Mouse (Mus musculus): ENCODE measurements around the gene Mpdu1. TPM values are rescaled to one million over a fixed set of nuclear protein-coding genes. Genes with fewer than 3 reads are reported as not detected.
"Not testable (repeated sequence)": the region's sequence is repeated elsewhere in the genome, so short reads cannot be mapped to it uniquely, and the experiment has no call there.

Mpdu1 gene
- 85.1 and 86.2 TPM in 2 replicates for polyA plus RNA-seq (2016; fragmentation: Nextera tagmentation; extraction: Ambion mirVana)

DNA sequence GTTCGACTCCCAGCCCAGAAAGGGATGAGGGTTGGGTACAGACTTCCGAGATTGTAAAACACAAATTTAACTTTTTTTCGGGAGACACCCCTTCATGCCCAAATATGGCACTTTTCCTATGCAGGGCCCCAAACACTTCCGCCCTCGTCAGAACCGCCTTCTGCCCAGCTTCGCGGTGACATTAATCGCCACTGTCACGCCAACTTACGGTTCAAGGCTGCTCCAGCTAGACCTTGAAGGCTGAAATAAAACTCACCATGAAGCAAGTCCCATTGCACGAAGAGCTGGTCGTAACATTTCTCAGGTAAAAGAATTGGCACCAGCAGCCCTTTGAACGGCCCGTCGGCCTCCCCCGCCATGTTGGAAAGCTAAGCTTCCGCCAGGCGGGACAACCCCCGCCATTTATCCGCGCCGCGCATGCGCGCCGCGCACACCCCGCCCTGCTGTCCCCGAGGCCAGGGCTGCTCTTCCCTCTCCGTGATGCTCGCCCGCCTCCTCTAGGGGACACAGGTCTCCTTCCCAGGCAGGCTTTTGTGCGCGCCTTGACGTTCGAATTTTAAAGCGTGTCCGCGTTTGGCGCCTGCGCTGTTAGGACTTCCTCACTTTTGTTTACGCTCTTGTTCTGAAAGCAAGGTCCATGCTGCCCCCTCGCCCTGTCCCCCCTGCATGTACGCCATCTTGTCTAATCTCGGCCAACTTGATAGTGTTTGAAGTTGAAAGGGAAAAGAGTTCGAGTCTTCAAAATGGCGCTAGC lies at the start of gene Mpdu1:
Gene Mpdu1 (minus strand): TSS at position 430 of the 754 bp plus-strand sequence.
- peaks cover 71% of the 10 kb centered on the region for H3K36me3 ChIP-seq
- peak within 1 kb of the TSS; percentile 96 for H3K27ac ChIP-seq (replicated peaks)
- peak; percentile 97 for DNase-seq (ENCODE audit: low spot score)
- H3K9me3 ChIP-seq (replicated peaks) = no peaks in the 10 kb centered on the region
- no peaks in the 10 kb centered on the region for H3K27me3 ChIP-seq (ENCODE audit: low read depth, poor library complexity, severe bottlenecking)
- WGBS = under 1% methylated on average over 48 of the region's 48 CpGs
- peaks cover 25% of the 10 kb centered on the region for H3K4me1 ChIP-seq
- H3K4me3 ChIP-seq = peak within 1 kb of the TSS; percentile 66

DNA sequence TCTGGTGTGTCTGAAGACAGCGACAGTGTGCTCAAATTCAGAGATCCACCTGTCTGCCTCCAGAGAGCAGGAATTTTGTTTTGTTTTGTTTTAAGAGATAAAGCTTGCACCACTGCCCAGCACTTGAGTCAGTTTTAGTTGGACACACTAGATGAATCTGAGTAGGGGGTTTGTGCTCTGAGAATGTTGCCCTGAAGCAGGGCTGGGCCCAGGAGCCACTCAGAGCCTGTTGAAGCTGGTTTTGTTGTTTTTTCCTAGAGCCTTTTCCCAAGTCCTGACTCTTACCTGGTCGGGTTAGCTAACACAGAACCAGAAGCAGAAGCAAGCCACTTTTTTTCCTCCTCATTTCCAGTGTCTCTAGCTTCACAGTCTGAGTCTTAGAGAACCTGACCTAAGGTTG lies 48.6 kb upstream of the Mpdu1 start:
- H3K27me3 ChIP-seq (ENCODE audit: low read depth, poor library complexity, severe bottlenecking) = no peaks in the 10 kb centered on the region
- peaks cover 21% of the 10 kb centered on the region for H3K4me1 ChIP-seq
- no peaks in the 10 kb centered on the region for H3K36me3 ChIP-seq
- WGBS = 80% methylated on average over 2 of the region's 2 CpGs
- DNase-seq (ENCODE audit: low spot score) = no peak
- no peaks in the 10 kb centered on the region for H3K9me3 ChIP-seq (replicated peaks)
- no peak overlapping the region for H3K4me3 ChIP-seq
- no peak overlapping the region for H3K27ac ChIP-seq (replicated peaks)

DNA sequence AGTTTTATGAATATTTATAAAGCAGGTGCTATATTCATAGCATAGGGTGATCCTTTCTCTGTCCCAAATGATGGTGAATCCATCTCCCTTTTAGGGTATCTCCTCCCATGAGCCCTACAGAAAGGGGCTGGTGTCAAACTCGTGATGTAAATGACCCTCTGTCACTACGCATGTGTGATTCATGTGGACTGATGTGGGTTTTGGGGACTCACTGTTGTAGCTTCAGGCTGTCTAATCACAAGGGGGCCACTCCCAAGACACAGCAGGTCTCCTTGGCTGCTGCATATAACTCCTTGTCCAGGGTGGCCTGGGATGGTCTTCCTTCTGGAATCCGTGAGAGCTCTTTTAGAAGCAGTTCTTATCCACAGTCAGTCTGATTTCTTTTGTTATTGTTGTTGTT lies 48.0 kb upstream of the Mpdu1 start:
- Histone ChIP-seq H3K36me3 (no peaks in the 10 kb centered on the region), H3K27ac (replicated peaks) (no peak overlapping the region), H3K27me3 (ENCODE audit: low read depth, poor library complexity, severe bottlenecking) (no peaks in the 10 kb centered on the region), H3K4me3 (no peak overlapping the region), H3K4me1 (peaks cover 15% of the 10 kb centered on the region), H3K9me3 (replicated peaks) (no peaks in the 10 kb centered on the region)
- no peak for DNase-seq (ENCODE audit: low spot score)
- WGBS = 80% methylated on average over 3 of the region's 3 CpGs

DNA sequence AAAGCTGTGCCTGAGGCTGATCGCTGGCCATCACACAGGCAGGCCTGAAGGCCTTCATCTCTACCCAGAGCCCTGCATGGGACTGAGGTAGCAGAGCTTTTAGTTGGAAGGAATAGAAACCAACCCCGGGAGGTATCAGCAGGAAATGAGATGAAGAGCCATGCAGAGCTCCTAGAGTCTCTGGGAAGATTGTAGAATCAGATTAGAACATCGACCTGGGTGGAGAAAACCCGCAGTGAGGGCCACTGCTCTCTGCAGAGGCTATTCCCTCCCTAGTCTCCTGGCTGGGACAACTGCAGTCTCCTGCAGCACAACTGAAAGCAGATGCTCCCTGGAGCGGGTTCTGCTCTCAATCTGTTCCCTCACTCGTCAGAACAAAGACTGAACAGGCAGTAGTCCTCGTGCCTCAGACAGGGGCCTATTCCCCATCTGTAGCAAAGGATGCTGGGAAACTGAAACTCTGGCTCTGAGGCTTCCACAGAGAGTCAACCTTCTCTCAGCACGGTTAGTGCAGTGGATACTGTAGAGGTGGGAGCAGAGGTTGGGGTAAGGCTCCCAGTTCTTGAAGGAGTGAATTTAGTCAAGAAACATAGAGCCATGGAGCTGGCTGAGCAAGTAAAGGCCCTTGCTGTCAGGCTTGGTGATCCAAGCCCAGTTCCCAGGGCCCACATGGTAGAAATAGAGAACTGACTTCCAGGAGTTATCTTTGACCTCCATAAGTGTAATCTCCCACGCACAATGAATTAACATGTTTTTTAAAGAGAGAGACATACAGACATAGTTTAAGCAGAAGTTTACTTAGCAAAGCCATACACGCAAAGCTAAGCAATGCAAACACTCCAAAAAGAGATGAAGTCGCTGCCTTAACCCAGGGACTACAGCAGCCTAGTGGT lies 47.4 kb upstream of the Mpdu1 start:
- H3K27me3 ChIP-seq (ENCODE audit: low read depth, poor library complexity, severe bottlenecking) = no peaks in the 10 kb centered on the region
- WGBS = 54% methylated on average over 11 of the region's 11 CpGs
- no peak overlapping the region for H3K4me3 ChIP-seq
- H3K36me3 ChIP-seq = no peaks in the 10 kb centered on the region
- H3K9me3 ChIP-seq (replicated peaks) = no peaks in the 10 kb centered on the region
- H3K4me1 ChIP-seq = peaks cover 14% of the 10 kb centered on the region
- no peak for DNase-seq (ENCODE audit: low spot score)
- H3K27ac ChIP-seq (replicated peaks) = 0 out of 2 replicates have a peak overlapping the region, but pooled peaks have one; percentile 38

DNA sequence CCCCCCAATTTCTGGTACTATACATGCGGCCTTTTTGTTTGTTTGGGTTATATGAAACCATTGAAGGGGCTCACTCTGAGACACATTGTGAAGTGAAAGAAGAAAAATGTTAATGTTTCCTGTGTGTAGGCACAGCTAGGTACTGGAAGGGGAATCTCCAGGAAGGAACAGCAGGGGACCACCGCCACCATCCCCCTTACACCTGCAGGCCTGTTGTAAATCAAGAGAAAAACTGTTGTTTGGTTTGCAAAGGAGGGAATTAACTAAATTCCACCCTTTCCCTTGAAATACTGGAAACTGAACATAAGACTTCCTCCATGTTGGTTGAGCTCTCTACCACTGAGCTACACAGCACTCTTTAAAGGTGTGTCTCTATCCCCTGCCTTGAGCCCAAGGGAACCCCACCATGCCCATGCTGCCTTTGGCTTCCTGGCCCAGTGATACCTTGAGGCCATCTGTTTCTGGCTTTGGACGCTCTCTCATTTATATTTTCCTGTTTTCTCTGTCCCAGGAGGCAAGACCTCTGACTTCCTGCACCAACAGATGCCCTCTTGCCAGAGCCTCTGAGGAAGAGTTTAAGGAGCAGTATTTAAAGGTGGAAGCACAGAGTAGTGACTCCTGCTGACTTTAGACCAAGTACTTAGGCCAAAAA lies 46.3 kb upstream of the Mpdu1 start:
- Histone ChIP-seq H3K4me1 (peaks cover 9% of the 10 kb centered on the region), H3K36me3 (no peaks in the 10 kb centered on the region), H3K9me3 (replicated peaks) (no peaks in the 10 kb centered on the region), H3K27ac (replicated peaks) (no peak overlapping the region), H3K27me3 (ENCODE audit: low read depth, poor library complexity, severe bottlenecking) (no peaks in the 10 kb centered on the region), H3K4me3 (no peak overlapping the region)
- 80% methylated on average over 3 of the region's 3 CpGs for WGBS
- no peak for DNase-seq (ENCODE audit: low spot score)

DNA sequence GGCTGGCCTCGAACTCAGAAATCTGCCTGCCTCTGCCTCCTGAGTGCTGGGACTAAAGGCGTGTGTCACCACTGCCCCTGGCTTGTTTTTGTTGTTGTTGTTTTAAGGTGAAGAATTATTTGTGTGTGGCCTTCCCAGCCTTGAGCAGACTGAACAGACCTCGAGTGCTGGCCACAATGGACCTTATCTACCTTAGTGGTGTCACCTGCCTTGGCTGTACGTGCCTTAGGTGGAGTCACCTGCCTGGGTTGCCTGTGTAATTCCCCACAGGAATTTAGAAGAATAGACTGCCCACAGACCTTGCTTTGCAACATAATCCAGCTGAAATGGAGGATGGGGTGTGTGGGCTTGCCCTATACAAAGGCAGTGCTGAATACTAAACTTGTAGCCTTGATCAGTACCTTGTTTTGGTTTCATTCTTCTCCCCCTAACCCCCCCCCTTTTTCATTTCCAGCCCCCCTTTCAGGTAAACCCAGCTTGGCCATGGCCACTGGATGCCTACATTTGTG lies 45.5 kb upstream of the Mpdu1 start:
- H3K4me3 ChIP-seq = no peak overlapping the region
- H3K27ac ChIP-seq (replicated peaks) = no peak overlapping the region
- WGBS = 85% methylated on average over 4 of the region's 4 CpGs
- no peak for DNase-seq (ENCODE audit: low spot score)
- no peaks in the 10 kb centered on the region for H3K9me3 ChIP-seq (replicated peaks)
- H3K4me1 ChIP-seq = peaks cover 9% of the 10 kb centered on the region
- H3K27me3 ChIP-seq (ENCODE audit: low read depth, poor library complexity, severe bottlenecking) = no peaks in the 10 kb centered on the region
- H3K36me3 ChIP-seq = no peaks in the 10 kb centered on the region

DNA sequence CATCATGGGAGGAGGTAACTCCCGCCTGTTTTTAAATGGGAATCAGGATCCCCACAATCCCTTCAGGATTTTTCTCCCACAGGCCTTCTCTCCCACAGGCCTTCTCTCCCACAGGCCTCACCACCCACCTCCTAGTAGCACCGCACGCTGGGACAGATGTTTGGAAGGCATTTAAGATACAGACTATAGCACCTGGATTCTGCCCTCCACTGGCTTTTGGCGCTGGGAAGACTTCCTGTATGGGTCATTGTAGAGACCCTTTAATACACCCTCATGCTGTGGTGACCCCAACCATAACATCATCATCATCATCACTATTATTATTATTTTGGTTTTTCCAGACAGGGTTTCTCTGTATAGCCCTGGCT lies 45.0 kb upstream of the Mpdu1 start:
- Histone ChIP-seq H3K27me3 (ENCODE audit: low read depth, poor library complexity, severe bottlenecking) (no peaks in the 10 kb centered on the region), H3K4me1 (peaks cover 9% of the 10 kb centered on the region), H3K4me3 (no peak overlapping the region), H3K27ac (replicated peaks) (no peak overlapping the region), H3K36me3 (no peaks in the 10 kb centered on the region), H3K9me3 (replicated peaks) (no peaks in the 10 kb centered on the region)
- 88% methylated on average over 4 of the region's 4 CpGs for WGBS
- DNase-seq (ENCODE audit: low spot score) = no peak

DNA sequence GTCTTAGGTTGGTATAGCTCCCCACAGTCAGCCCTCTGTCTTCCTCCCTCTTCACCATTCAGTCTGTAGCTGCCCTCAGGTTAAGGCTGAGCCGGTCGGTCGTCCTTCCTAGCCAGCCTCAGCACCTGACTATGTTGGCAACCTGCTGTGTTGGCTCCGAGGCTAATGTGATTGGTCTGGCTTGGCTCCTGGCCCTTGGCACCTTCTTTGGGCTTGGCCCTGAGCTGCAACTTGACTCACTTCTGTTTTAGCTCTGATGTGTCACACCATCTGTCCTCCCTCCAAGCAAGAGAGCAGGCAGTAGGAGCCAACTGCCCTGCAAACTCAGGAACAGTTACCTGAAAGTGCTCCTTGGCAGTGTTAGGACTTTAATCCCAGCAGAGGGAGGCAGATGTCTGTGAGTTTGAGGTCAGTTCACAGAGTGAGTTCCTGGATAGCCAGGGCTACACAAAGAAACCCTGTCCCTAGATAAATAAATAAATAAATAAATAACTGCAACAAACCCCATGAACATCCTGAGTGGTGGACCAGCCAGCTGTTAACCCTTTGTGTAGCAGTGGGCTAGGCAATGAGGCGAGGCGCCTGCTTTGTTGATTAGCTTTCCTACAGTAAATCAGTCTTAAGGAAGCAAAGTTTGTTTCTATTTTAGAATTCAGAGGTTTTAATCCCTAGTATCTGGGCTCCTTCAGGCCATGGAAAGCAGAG lies 44.5 kb upstream of the Mpdu1 start:
- no peaks in the 10 kb centered on the region for H3K36me3 ChIP-seq
- no peaks in the 10 kb centered on the region for H3K27me3 ChIP-seq (ENCODE audit: low read depth, poor library complexity, severe bottlenecking)
- H3K27ac ChIP-seq (replicated peaks) = no peak overlapping the region
- WGBS = 61% methylated on average over 6 of the region's 6 CpGs
- no peak overlapping the region for H3K4me3 ChIP-seq
- peaks cover 9% of the 10 kb centered on the region for H3K4me1 ChIP-seq
- no peak for DNase-seq (ENCODE audit: low spot score)
- H3K9me3 ChIP-seq (replicated peaks) = no peaks in the 10 kb centered on the region

DNA sequence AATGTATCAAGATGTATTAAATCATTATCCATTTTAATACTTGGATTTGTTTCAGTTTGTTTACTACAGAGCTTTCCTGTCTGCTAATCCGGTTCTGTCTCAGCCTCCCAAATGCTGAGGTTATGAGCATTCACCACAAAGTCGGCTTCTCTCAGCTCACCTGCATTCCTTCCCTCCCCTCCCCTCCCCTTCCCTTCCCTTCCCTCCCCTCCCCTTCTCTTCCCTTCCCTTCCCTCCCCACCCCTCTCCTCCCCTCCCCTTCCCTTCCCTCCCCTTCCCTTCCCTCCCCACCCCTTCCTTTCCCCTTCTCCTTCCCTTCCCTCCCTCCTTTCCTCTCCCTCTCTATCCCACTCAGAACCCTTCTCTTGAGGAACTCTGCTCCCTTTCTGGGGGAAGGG lies 42.2 kb upstream of the Mpdu1 start:
- no peaks in the 10 kb centered on the region for H3K27me3 ChIP-seq (ENCODE audit: low read depth, poor library complexity, severe bottlenecking)

DNA sequence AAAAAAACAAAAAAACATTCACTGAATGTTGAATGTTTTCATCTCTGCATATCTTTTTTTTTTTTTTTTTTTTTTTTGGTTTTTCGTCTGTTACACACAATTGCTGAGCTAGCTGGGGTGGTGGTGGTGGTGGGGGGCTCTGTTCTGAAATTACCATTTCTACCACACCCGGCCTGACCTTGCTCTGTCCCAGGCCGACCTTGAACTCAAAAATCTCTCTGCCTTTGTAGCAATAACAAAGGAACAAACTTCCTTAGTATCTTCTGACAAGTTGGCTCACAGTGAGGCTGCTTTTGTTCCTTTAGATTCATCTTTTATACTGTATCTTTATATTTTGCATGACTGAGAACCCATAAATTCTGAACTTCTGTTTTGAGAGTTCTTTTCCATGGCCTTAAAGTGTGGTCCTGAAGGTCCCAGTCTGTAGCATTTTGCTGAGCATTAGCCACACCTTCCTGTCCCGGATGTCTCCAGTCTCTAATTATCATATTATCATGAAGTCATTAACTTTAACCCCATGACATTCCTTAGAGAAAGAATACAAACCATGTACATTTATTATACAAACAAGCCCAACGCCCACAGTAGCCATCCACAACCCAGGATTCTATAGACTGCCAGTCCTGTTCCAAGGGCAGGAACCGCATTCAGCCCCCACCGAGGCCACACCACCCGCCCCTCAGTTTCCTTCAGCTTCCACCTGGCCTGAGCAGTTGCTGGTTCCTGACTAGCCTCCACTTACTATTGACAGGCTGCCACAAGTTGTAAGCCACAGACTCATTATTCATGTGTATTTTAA lies 41.6 kb upstream of the Mpdu1 start:
- no peaks in the 10 kb centered on the region for H3K9me3 ChIP-seq (replicated peaks)
- no peak overlapping the region for H3K4me3 ChIP-seq
- H3K27me3 ChIP-seq (ENCODE audit: low read depth, poor library complexity, severe bottlenecking) = no peaks in the 10 kb centered on the region
- H3K36me3 ChIP-seq = no peaks in the 10 kb centered on the region
- H3K27ac ChIP-seq (replicated peaks) = no peak overlapping the region
- no peak for DNase-seq (ENCODE audit: low spot score)
- H3K4me1 ChIP-seq = no peaks in the 10 kb centered on the region
- WGBS = 75% methylated on average over 8 of the region's 8 CpGs

More for the DNA sequence above, 42.2 kb upstream of the Mpdu1 start:
- no peaks in the 10 kb centered on the region for H3K36me3 ChIP-seq
- no peaks in the 10 kb centered on the region for H3K9me3 ChIP-seq (replicated peaks)
- DNase-seq (ENCODE audit: low spot score) = no peak
- H3K4me3 ChIP-seq = no peak overlapping the region
- no peak overlapping the region for H3K27ac ChIP-seq (replicated peaks)
- peaks cover 4% of the 10 kb centered on the region for H3K4me1 ChIP-seq
- WGBS = 68% methylated on average over 2 of the region's 2 CpGs

DNA sequence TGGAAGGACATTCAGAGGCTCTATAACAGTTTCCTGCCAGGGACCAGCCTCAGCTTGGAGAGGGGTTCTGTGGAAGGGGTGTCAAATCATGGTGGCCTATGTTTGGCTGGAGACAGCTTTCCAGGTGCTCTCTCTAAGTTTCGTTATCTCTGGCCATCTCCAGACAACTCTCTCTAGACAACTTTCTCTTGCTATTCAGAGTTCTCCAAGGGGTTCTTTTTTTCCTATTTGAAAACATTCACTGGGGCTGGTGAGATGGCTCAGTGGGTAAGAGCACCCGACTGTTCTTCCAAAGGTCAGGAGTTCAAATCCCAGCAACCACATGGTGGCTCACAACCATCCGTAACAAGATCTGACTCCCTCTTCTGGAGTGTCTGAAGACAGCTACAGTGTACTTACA lies 40.9 kb upstream of the Mpdu1 start:
- H3K4me3 ChIP-seq; H3K4me1 ChIP-seq; H3K27me3 ChIP-seq (ENCODE audit: low read depth, poor library complexity, severe bottlenecking); H3K9me3 ChIP-seq (replicated peaks); H3K27ac ChIP-seq (replicated peaks); H3K36me3 ChIP-seq; DNase-seq (ENCODE audit: low spot score): not testable (repeated sequence)
- WGBS = 85% methylated on average over 3 of the region's 3 CpGs

All from midbrain, embryonic 10.5 days (tissue).